Mouse (Mus musculus) embryonic facial prominence, embryonic 15.5 days (tissue): Measurements from ENCODE around the gene E2f4. TPM values are rescaled to one million over a fixed set of nuclear protein-coding genes. Genes with fewer than 3 reads are reported as not detected.

ENCODE experiments used
- ATAC-seq: fragments of 200-750 bp; cut with Nextera tagmentation; 2 replicates; pipeline ENCODE4 v1.8.0; 2017; ENCODE audit warnings: low read depth, moderate TSS enrichment; ENCODE audit not compliant: insufficient number of reproducible peaks, low FRiP score, low TSS enrichment
- H3K27ac ChIP-seq: fragments of 300-500 bp; sonication (generic); replicated peaks from 2 replicates; pipeline ENCODE4 v1.5.1; 2015; ENCODE audit warnings: mild to moderate bottlenecking, inconsistent platforms
- H3K27me3 ChIP-seq: fragments of 300-500 bp; sonication (generic); 2 replicates; pipeline ENCODE4 v1.6.1; 2015; ENCODE audit warnings: inconsistent platforms
- H3K36me3 ChIP-seq: fragments of 300-500 bp; sonication (generic); 2 replicates; pipeline ENCODE4 v1.6.1; 2015; ENCODE audit warnings: mild to moderate bottlenecking, inconsistent platforms
- H3K4me1 ChIP-seq: fragments of 300-500 bp; sonication (generic); 2 replicates; pipeline ENCODE4 v1.6.1; 2015; ENCODE audit warnings: inconsistent platforms
- H3K4me2 ChIP-seq: fragments of 300-500 bp; sonication (generic); replicated peaks from 2 replicates; pipeline ENCODE4 v1.6.1; 2015; ENCODE audit warnings: mild to moderate bottlenecking, inconsistent platforms
- H3K4me3 ChIP-seq: fragments of 300-500 bp; sonication (generic); replicated peaks from 2 replicates; pipeline ENCODE4 v1.5.1; 2015; ENCODE audit warnings: mild to moderate bottlenecking, inconsistent platforms
- H3K9ac ChIP-seq: fragments of 300-500 bp; sonication (generic); 2 replicates; pipeline ENCODE4 v1.6.1; 2015; ENCODE audit warnings: inconsistent platforms
- H3K9me3 ChIP-seq: fragments of 300-500 bp; sonication (generic); replicated peaks from 2 replicates; pipeline ENCODE4 v1.6.1; 2016; ENCODE audit warnings: inconsistent platforms
- WGBS: fragments of 180-500 bp; shearing (Covaris S2); methylation state at CpG from one replicate; pipeline ENCODE4 v1.1.7; 2015; 5-methylcytosine and 5-hydroxymethylcytosine counted together
- polyA plus RNA-seq: library from polyadenylated mRNA; unstranded; fragments of >200 nt; fragmentation: Nextera tagmentation; extraction: Ambion mirVana; gene quantifications from 2 replicates; pipeline ENCODE4 v1.2.1, GENCODE M21; 2015

The E2f4 gene
- 67.9 and 79.6 TPM in 2 replicates for polyA plus RNA-seq

GRCm38 (mm10) chr8:105297511-105298192, at the start of gene E2f4:
Gene E2f4, plus strand, starts transcription at chr8:105297663.
- Histone ChIP-seq H3K9me3 (no peaks in the 10 kb centered on the region), H3K4me3 (peak within 1 kb of the TSS; percentile 99), H3K27me3 (no peaks in the 10 kb centered on the region), H3K36me3 (peaks cover 31% of the 10 kb centered on the region), H3K9ac (peak within 1 kb of the TSS; percentile 91), H3K4me1 (peaks cover 18% of the 10 kb centered on the region), H3K27ac (peak within 1 kb of the TSS; percentile 79), H3K4me2 (peak within 1 kb of the TSS; percentile 85)
- under 1% methylated on average over 58 of the region's 58 CpGs for WGBS
- peak; percentile 84 for ATAC-seq

GRCm38 (mm10) chr8:105251954-105252353, 45.5 kb upstream of the E2f4 start:
- Histone ChIP-seq H3K27me3 (peaks cover 3% of the 10 kb centered on the region; the same call in 1 of the 2 replicates), H3K9ac (no peak overlapping the region), H3K36me3 (peaks cover 56% of the 10 kb centered on the region), H3K4me3 (no peak overlapping the region), H3K9me3 (no peaks in the 10 kb centered on the region), H3K27ac (no peak overlapping the region), H3K4me1 (peaks cover 27% of the 10 kb centered on the region), H3K4me2 (no peak overlapping the region)
- ATAC-seq: no peak
- WGBS: 87% methylated on average over 6 of the region's 6 CpGs

GRCm38 (mm10) chr8:105252680-105253537, 44.6 kb upstream of the E2f4 start:
- Histone ChIP-seq H3K36me3 (peaks cover 52% of the 10 kb centered on the region), H3K9me3 (no peaks in the 10 kb centered on the region), H3K4me1 (peaks cover 27% of the 10 kb centered on the region), H3K27me3 (peaks cover 6% of the 10 kb centered on the region), H3K4me3 (peak overlapping the region; percentile 67; the same call in 1 of the 2 replicates), H3K27ac (no peak overlapping the region), H3K9ac (no peak overlapping the region), H3K4me2 (peak overlapping the region; percentile 92)
- no peak for ATAC-seq
- WGBS: 83% methylated on average over 10 of the region's 10 CpGs

- Histone ChIP-seq H3K9me3 (no peaks in the 10 kb centered on the region), H3K4me1 (peaks cover 31% of the 10 kb centered on the region), H3K4me2 (peak overlapping the region; percentile 92), H3K27ac (peak overlapping the region; percentile 95), H3K27me3 (peaks cover 14% of the 10 kb centered on the region), H3K9ac (peak overlapping the region; percentile 73; the same call in 1 of the 2 replicates), H3K36me3 (peaks cover 45% of the 10 kb centered on the region), H3K4me3 (peak overlapping the region; percentile 67)
- no peak for ATAC-seq
- WGBS: 35% methylated on average over 20 of the region's 20 CpGs
These were observed 43.7 kb upstream of the E2f4 start for GRCm38 (mm10) chr8:105253766-105254151.

- Histone ChIP-seq H3K4me3 (peak overlapping the region; percentile 67), H3K9me3 (no peaks in the 10 kb centered on the region), H3K9ac (peak overlapping the region; percentile 73), H3K27ac (peak overlapping the region; percentile 95), H3K4me2 (peak overlapping the region; percentile 92), H3K4me1 (peaks cover 37% of the 10 kb centered on the region), H3K27me3 (peaks cover 20% of the 10 kb centered on the region), H3K36me3 (peaks cover 39% of the 10 kb centered on the region)
- under 1% methylated on average over 74 of the region's 74 CpGs for WGBS
- ATAC-seq: peak; percentile 91
These were observed 43.1 kb upstream of the E2f4 start for GRCm38 (mm10) chr8:105254152-105254965.

- Histone ChIP-seq H3K27me3 (peaks cover 26% of the 10 kb centered on the region), H3K4me3 (peak within 1 kb of the TSS; percentile 67), H3K9ac (peak within 1 kb of the TSS; percentile 73), H3K27ac (peak within 1 kb of the TSS; percentile 95), H3K4me1 (peaks cover 43% of the 10 kb centered on the region), H3K4me2 (peak within 1 kb of the TSS; percentile 92), H3K9me3 (no peaks in the 10 kb centered on the region), H3K36me3 (peaks cover 33% of the 10 kb centered on the region)
- ATAC-seq: peak; percentile 86
- WGBS: under 1% methylated on average over 14 of the region's 14 CpGs
These were observed 42.5 kb upstream of the E2f4 start, which contains the start of gene B3gnt9 for GRCm38 (mm10) chr8:105254966-105255350. Gene B3gnt9, minus strand, starts transcription at chr8:105255153.

- no peaks in the 10 kb centered on the region for H3K9me3 ChIP-seq
- H3K27me3 ChIP-seq: peaks cover 41% of the 10 kb centered on the region
- H3K4me3 ChIP-seq: no peak overlapping the region
- H3K36me3 ChIP-seq: peaks cover 11% of the 10 kb centered on the region
- no peak for ATAC-seq
- H3K4me2 ChIP-seq: no peak overlapping the region
- no peak overlapping the region for H3K27ac ChIP-seq
- H3K4me1 ChIP-seq: peaks cover 47% of the 10 kb centered on the region
- WGBS: 70% methylated on average over 7 of the region's 7 CpGs
- no peak overlapping the region for H3K9ac ChIP-seq
These were observed 39.9 kb upstream of the E2f4 start for GRCm38 (mm10) chr8:105257318-105258114.

- H3K27me3 ChIP-seq: peaks cover 51% of the 10 kb centered on the region
- ATAC-seq: no peak
These were observed 38.3 kb upstream of the E2f4 start for GRCm38 (mm10) chr8:105258911-105259720.

GRCm38 (mm10) chr8:105259721-105260320, 37.6 kb upstream of the E2f4 start:
- 1% methylated on average over 30 of the region's 30 CpGs for WGBS
- Histone ChIP-seq H3K27ac (no peak overlapping the region), H3K4me3 (peak overlapping the region; percentile 40), H3K9me3 (no peaks in the 10 kb centered on the region), H3K4me2 (peak overlapping the region; percentile 68), H3K27me3 (peaks cover 51% of the 10 kb centered on the region), H3K9ac (no peak overlapping the region), H3K4me1 (peaks cover 36% of the 10 kb centered on the region), H3K36me3 (no peaks in the 10 kb centered on the region)
- ATAC-seq: no peak

More at GRCm38 (mm10) chr8:105258911-105259720, 38.3 kb upstream of the E2f4 start:
- 6% methylated on average over 55 of the region's 55 CpGs for WGBS
- H3K9ac ChIP-seq: no peak overlapping the region
- no peak overlapping the region for H3K27ac ChIP-seq
- H3K4me2 ChIP-seq: peak overlapping the region; percentile 68
- H3K4me3 ChIP-seq: peak overlapping the region; percentile 40
- peaks cover 38% of the 10 kb centered on the region for H3K4me1 ChIP-seq
- H3K9me3 ChIP-seq: no peaks in the 10 kb centered on the region
- no peaks in the 10 kb centered on the region for H3K36me3 ChIP-seq
